Comparison of ENCODE assay signal across 23 mouse cellular contexts in genomic region chr5:88644901-88645300, GRCm38 (mm10). TPM values are rescaled to one million over a fixed set of nuclear protein-coding genes. Genes with fewer than 3 reads are reported as not detected.
A peak's percentile ranks its signal among the peaks of the same experiment; 100 is the strongest.
DNase-seq lines count a peak whose midpoint lies in the region; ATAC-seq and TF ChIP-seq lines count a peak whose summit lies in the region.
"Had no signal": no experiment of that assay in that cellular context is flagged by ENCODE, and none has a peak within 500 bp of the region (broad histone marks: within the 10 kb centered on the region; RNA-seq: fewer than 3 reads in every experiment).

No protein-coding gene starts in this region.

- DNase-seq in kidney, adult 11 months, result peak; percentile 35
- DNase-seq in kidney, postnatal 10 days, result no peak
- DNase-seq in kidney, adult 2 months, result peak; percentile 60
- peak; percentile 21 to 50 for DNase-seq in kidney, postnatal 36 days
- no peak for DNase-seq in left cerebral cortex, adult 9 months (ENCODE audit: low spot score in 2 of 2)
- DNase-seq: adrenal gland, postnatal 10 days; B cell, adult 2 months; cerebellum, adult 11 months; cerebellum, adult 8-10 months; cerebellum, postnatal 14 days; embryo, embryonic 11 days; gastrocnemius, adult 2 months; gastrocnemius, postnatal 25 days had no signal

- H3K4me1 ChIP-seq in kidney, adult 2 months (ENCODE audit: control insufficient read depth, insufficient read depth, low read length), result peaks cover 13% of the 10 kb centered on the region; the same call in 1 of the 2 replicates
- no peaks in the 10 kb centered on the region for H3K4me1 ChIP-seq in kidney, embryonic 16.5 days (ENCODE audit: insufficient read depth, low read length)
- H3K4me1 ChIP-seq: embryonic facial prominence, embryonic 15.5 days; forebrain, embryonic 10.5 days; hindbrain, embryonic 10.5 days had no signal

- peak overlapping the region; percentile 13; the same call in 1 of the 2 replicates for H3K27ac ChIP-seq in kidney, adult 2 months (ENCODE audit: insufficient read depth, low read depth, low read length)
- peak overlapping the region; percentile 52; the same call in 1 of the 2 replicates for H3K27ac ChIP-seq in kidney, embryonic 16.5 days (ENCODE audit: low read length)
- H3K27ac ChIP-seq: embryonic facial prominence, embryonic 15.5 days; forebrain, embryonic 10.5 days; gastrocnemius, adult 2 months; heart, embryonic 15.5 days; hindbrain, embryonic 10.5 days had no signal

- no peaks in the 10 kb centered on the region for H3K27me3 ChIP-seq in kidney, adult 2 months (replicated peaks; ENCODE audit: control insufficient read depth, insufficient read depth, low read length)
- H3K27me3 ChIP-seq in kidney, embryonic 16.5 days (ENCODE audit: insufficient read depth, low read length), result no peaks in the 10 kb centered on the region
- H3K27me3 ChIP-seq: embryonic facial prominence, embryonic 15.5 days; heart, embryonic 15.5 days had no signal

- 27% methylated on average over 2 of the region's 2 CpGs for WGBS in kidney, adult 2 months
- WGBS in kidney, embryonic 16.5 days, result 87% methylated on average over 2 of the region's 2 CpGs

- H3K9me3 ChIP-seq in kidney, embryonic 16.5 days (ENCODE audit: low read length), result no peaks in the 10 kb centered on the region
- H3K9me3 ChIP-seq: embryonic facial prominence, embryonic 15.5 days; forebrain, embryonic 10.5 days; G1E; heart, embryonic 15.5 days; hindbrain, embryonic 10.5 days had no signal

- H3K4me2 ChIP-seq in kidney, embryonic 16.5 days (replicated peaks; ENCODE audit: low read depth, low read length), result no peak overlapping the region
- H3K4me2 ChIP-seq: embryonic facial prominence, embryonic 15.5 days; heart, embryonic 15.5 days had no signal

- H3K9ac ChIP-seq in kidney, embryonic 16.5 days (replicated peaks; ENCODE audit: low read length), result no peak overlapping the region
- H3K9ac ChIP-seq: embryonic facial prominence, embryonic 15.5 days; heart, embryonic 15.5 days had no signal

- TF ChIP-seq CTCF in kidney, adult 2 months (conservative IDR thresholded peaks at IDR 0.05; ENCODE audit: insufficient read depth, insufficient read length, low read depth, low read length), result no peak

- peaks cover 7% of the 10 kb centered on the region for H3K36me3 ChIP-seq in kidney, adult 2 months (ENCODE audit: control insufficient read depth, insufficient read depth, low read length)
- peaks cover 36% of the 10 kb centered on the region for H3K36me3 ChIP-seq in kidney, embryonic 16.5 days (ENCODE audit: insufficient read depth, low read length)

- no peak overlapping the region for H3K4me3 ChIP-seq in kidney, adult 2 months (ENCODE audit: insufficient read depth, low read depth, low read length)
- no peak overlapping the region for H3K4me3 ChIP-seq in kidney, embryonic 16.5 days (ENCODE audit: low read length)
- H3K4me3 ChIP-seq: embryonic facial prominence, embryonic 15.5 days; erythroblast, embryonic 14.5 days; forebrain, embryonic 10.5 days; gastrocnemius, adult 2 months; heart, embryonic 15.5 days; hindbrain, embryonic 10.5 days had no signal

- TF ChIP-seq POLR2A in kidney, adult 2 months (IDR thresholded peaks at IDR 0.05; ENCODE audit: low read depth, low read length), result no peak

- peak; percentile 17; the same call in 1 of the 2 replicates for ATAC-seq in kidney, embryonic 16.5 days (ENCODE audit: low FRiP score, low TSS enrichment)
- no peak for ATAC-seq in activated CD4-positive, CD25-positive, alpha-beta regulatory T cell, adult 4 months
- ATAC-seq: CD4-positive, CD25-positive, alpha-beta regulatory T cell, adult 4 months; forebrain, embryonic 14.5 days had no signal

RNA-seq across cellular contexts. Expression of gene Grsf1, which starts 31.1 kb away (rescaled TPM):
- 58.4 and 60.7 TPM in 2 replicates for polyA plus RNA-seq in kidney, adult 2 months (2012; rRNA removed)
- polyA plus RNA-seq in kidney, embryonic 16.5 days (2015; fragmentation: Nextera tagmentation; extraction: Ambion mirVana), result 36.1 and 59.0 TPM in 2 replicates
- 1 to 10 TPM; 7.7 to 9.0 TPM for polyA plus RNA-seq in activated CD4-positive, CD25-positive, alpha-beta regulatory T cell, adult 4 months (2017; shearing (Covaris generic))

Comparison
In these comparisons a context has a peak if more than half of its experiments do, and no peak if none do; other contexts are left out.
1. DNase-seq: peak in kidney, adult 11 months (single experiment), kidney, adult 2 months (single experiment) and kidney, postnatal 36 days (2 of 2); none in kidney, postnatal 10 days (single experiment) and left cerebral cortex, adult 9 months (0 of 2).